In the genomic region with DNA sequence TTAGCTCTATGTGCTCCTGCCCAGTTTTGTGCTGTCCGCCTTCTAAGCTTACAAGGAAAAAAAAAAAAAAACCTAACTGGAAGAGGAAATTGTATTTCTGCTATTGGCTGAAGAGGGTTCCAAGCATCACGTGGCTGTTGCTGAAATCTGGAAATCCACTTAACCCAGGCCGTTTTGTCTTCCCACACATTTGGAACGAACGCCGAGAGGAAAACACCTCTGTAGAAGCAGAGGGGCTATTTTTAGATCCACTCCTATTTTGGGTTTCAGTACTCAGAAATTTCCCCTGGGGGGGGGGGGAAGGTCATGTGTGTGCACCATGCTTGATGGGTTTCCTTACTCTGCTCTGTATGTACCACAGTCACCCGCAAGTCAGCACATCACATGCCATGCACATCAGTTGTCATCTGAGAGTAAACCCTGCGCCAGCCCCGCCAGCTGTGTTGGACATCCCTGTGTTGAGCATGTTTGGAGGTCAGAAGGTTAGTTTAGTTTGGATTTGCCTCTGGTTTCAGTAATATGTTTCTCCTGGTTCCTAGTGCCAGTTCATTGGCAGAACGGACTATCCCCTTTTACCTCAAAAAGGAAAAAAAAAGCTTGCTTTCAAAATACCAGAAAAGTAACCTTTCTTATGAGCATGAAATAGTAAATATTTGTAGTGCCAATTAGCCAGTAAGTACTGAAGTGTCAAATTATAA, we compare ENCODE assay signal across 9 mouse cellular contexts. TPM values are rescaled to one million over a fixed set of nuclear protein-coding genes. Genes with fewer than 3 reads are reported as not detected.
DNase-seq lines count a peak whose midpoint lies in the region; ATAC-seq and TF ChIP-seq lines count a peak whose summit lies in the region.
"Had no signal": no experiment of that assay in that cellular context is flagged by ENCODE, and none has a peak within 500 bp of the region (broad histone marks: within the 10 kb centered on the region; RNA-seq: fewer than 3 reads in every experiment).

No protein-coding gene starts in this region.

- no peak for TF ChIP-seq POLR2A in kidney, adult 2 months (IDR thresholded peaks at IDR 0.05; ENCODE audit: low read depth, low read length)

- intact Hi-C loops in left cerebral cortex, adult 2 months (cut with DNase I), result no loop called here

- no peak overlapping the region for H3K27ac ChIP-seq in kidney, adult 2 months (ENCODE audit: insufficient read depth, low read depth, low read length)
- no peak overlapping the region for H3K27ac ChIP-seq in left cerebral cortex, adult 2 months

- no peak for TF ChIP-seq CTCF in kidney, adult 2 months (conservative IDR thresholded peaks at IDR 0.05; ENCODE audit: insufficient read depth, insufficient read length, low read depth, low read length)
- no peak for TF ChIP-seq CTCF in left cerebral cortex, adult 2 months (IDR thresholded peaks at IDR 0.05)

- H3K4me1 ChIP-seq in megakaryocyte, embryonic 14.5 days, result peaks cover 100% of the 10 kb centered on the region
- peaks cover 6% of the 10 kb centered on the region for H3K4me1 ChIP-seq in kidney, adult 2 months (ENCODE audit: control insufficient read depth, insufficient read depth, low read length)

- DNase-seq in gastrocnemius, postnatal 10 days, result peak; percentile 38
- peak; percentile 58 for DNase-seq in kidney, adult 2 months
- peak; percentile 37 to 77 for DNase-seq in lung, postnatal 4 days
- DNase-seq in layer of hippocampus, adult 8-10 months (ENCODE audit: low spot score in 2 of 2), result no peak
- no peak for DNase-seq in left cerebral cortex, adult 2 months (ENCODE audit: extremely low spot score in 1 of 2, low spot score in 2 of 2)
- DNase-seq in right cerebral cortex, adult 2 months (ENCODE audit: low spot score in 2 of 2), result no peak

- H3K4me3 ChIP-seq in megakaryocyte, embryonic 14.5 days (replicated peaks), result peak overlapping the region; percentile 62
- peak overlapping the region; percentile 11; the same call in 1 of the 2 replicates for H3K4me3 ChIP-seq in kidney, adult 2 months (ENCODE audit: insufficient read depth, low read depth, low read length)
- no peak overlapping the region for H3K4me3 ChIP-seq in left cerebral cortex, adult 2 months

- no peaks in the 10 kb centered on the region for H3K27me3 ChIP-seq in megakaryocyte, embryonic 14.5 days (replicated peaks)
- H3K27me3 ChIP-seq in kidney, adult 2 months (replicated peaks; ENCODE audit: control insufficient read depth, insufficient read depth, low read length), result no peaks in the 10 kb centered on the region
- H3K27me3 ChIP-seq: Patski had no signal

- H3K36me3 ChIP-seq in megakaryocyte, embryonic 14.5 days (replicated peaks; ENCODE audit: low read length), result peaks cover 98% of the 10 kb centered on the region
- no peaks in the 10 kb centered on the region for H3K36me3 ChIP-seq in kidney, adult 2 months (ENCODE audit: control insufficient read depth, insufficient read depth, low read length)

- no peak for ATAC-seq in megakaryocyte, adult 5-6 weeks (ENCODE audit: poor library complexity, severe bottlenecking)
- ATAC-seq: Patski had no signal

- 46% methylated on average over 10 of the region's 10 CpGs for WGBS in kidney, adult 2 months

- H3K9me3 ChIP-seq in megakaryocyte, embryonic 14.5 days, result no peaks in the 10 kb centered on the region

RNA-seq across cellular contexts. Expression of a gene that starts 33.1 kb away (rescaled TPM):
- polyA plus RNA-seq in megakaryocyte, embryonic 14.5 days (2012; ENCODE audit: insufficient read depth, low replicate concordance), result 52.8 and 186 TPM in 2 replicates
- 12.3 and 12.7 TPM in 2 replicates for total RNA-seq in megakaryocyte, adult 5-6 weeks (2015)
- total RNA-seq in megakaryocyte, adult 5-6 weeks (2017), result 14.6 and 18.0 TPM in 2 replicates
- total RNA-seq in gastrocnemius, postnatal 10 days (2021), result 10 to 100 TPM; 18.2 to 23.6 TPM
- polyA plus RNA-seq in kidney, adult 2 months (2012; rRNA removed), result 4.7 and 5.2 TPM in 2 replicates
- 10 to 100 TPM; 62.2 to 67.0 (median 64.0) TPM for total RNA-seq in layer of hippocampus, adult 8-10 months (2022)
- total RNA-seq in left cerebral cortex, adult 2 months (2021), result 10 to 100 TPM; 48.0 to 55.0 TPM

Comparison
In these comparisons a context has a peak if more than half of its experiments do, and no peak if none do; other contexts are left out.
1. DNase-seq: peak in gastrocnemius, postnatal 10 days (single experiment), kidney, adult 2 months (single experiment) and lung, postnatal 4 days (2 of 2); none in layer of hippocampus, adult 8-10 months (0 of 2), left cerebral cortex, adult 2 months (0 of 2) and right cerebral cortex, adult 2 months (0 of 2).